Mouse (Mus musculus) MEL (cell line): Measurements from ENCODE around the gene Clasrp.

Experiments
- CTCF ChIP-seq, 3 experiments: IDR thresholded peaks in 2 of 3; conservative IDR thresholded peaks in 1 of 3; 2 replicates each; pipeline ENCODE4 v1.5.1; 2011 to 2012; ENCODE audit warnings: low read length in 3 of 3, low read depth in 2 of 3, mild to moderate bottlenecking in 2 of 3, improper control_type of control experiment in 1 of 3, inconsistent platforms in 1 of 3, mixed read lengths in 1 of 3, moderate library complexity in 1 of 3; ENCODE audit not compliant: control insufficient read depth in 1 of 3, insufficient read depth in 1 of 3, poor library complexity in 1 of 3, severe bottlenecking in 1 of 3
- E2F4 ChIP-seq: IDR thresholded peaks from 2 replicates; pipeline ENCODE4 v1.6.1; 2011; ENCODE audit warnings: low read depth, low read length, improper control_type of control experiment, borderline replicate concordance
- EP300 ChIP-seq, 2 experiments: IDR thresholded peaks; 2 replicates each; pipeline ENCODE4 v1.6.1; 2011; ENCODE audit warnings: improper control_type of control experiment in 2 of 2, low read length in 2 of 2, low read depth in 1 of 2, mild to moderate bottlenecking in 1 of 2
- GABPA ChIP-seq: IDR thresholded peaks from 2 replicates; pipeline ENCODE4 v1.6.1; 2012; ENCODE audit warnings: low read depth, mild to moderate bottlenecking, inconsistent platforms, low read length, improper control_type of control experiment, moderate library complexity
- GATA1 ChIP-seq: IDR thresholded peaks from 2 replicates; pipeline ENCODE4 v1.6.1; 2011; ENCODE audit warnings: low read depth, low read length, improper control_type of control experiment
- MAX ChIP-seq: IDR thresholded peaks from 2 replicates; pipeline ENCODE4 v1.6.1; 2011; ENCODE audit warnings: low read length, improper control_type of control experiment
- POLR2A ChIP-seq, 2 experiments: IDR thresholded peaks; 2 replicates each; pipeline ENCODE4 v1.6.1; 2011 to 2012; ENCODE audit warnings: low read length in 2 of 2, mild to moderate bottlenecking in 2 of 2, control low read depth in 1 of 2, improper control_type of control experiment in 1 of 2, low read depth in 1 of 2, moderate library complexity in 1 of 2; ENCODE audit not compliant: control insufficient read depth in 1 of 2, insufficient read depth in 1 of 2, poor library complexity in 1 of 2
- TAL1 ChIP-seq: IDR thresholded peaks from 2 replicates; pipeline ENCODE4 v1.6.1; 2012; ENCODE audit warnings: mild to moderate bottlenecking, inconsistent platforms, low read length, moderate library complexity, mixed read lengths
- TCF12 ChIP-seq: IDR thresholded peaks from 2 replicates; pipeline ENCODE4 v1.6.1; 2014; ENCODE audit warnings: low read depth, mild to moderate bottlenecking, inconsistent platforms, low read length, improper control_type of control experiment, moderate library complexity
- ZC3H11A ChIP-seq: IDR thresholded peaks from 2 replicates; pipeline ENCODE4 v1.6.1; 2012; ENCODE audit warnings: low read depth, mild to moderate bottlenecking, inconsistent platforms, low read length, improper control_type of control experiment
- ZNF384 ChIP-seq: IDR thresholded peaks from 2 replicates; pipeline ENCODE4 v1.6.1; 2012; ENCODE audit warnings: low read depth, mild to moderate bottlenecking, inconsistent platforms, low read length, improper control_type of control experiment

- TF ChIP-seq ZNF384 (no peak), E2F4 (no peak), POLR2A (IDR thresholded peaks at IDR 0.05; ENCODE audit: control insufficient read depth in 1 of 2, insufficient read depth in 1 of 2, low read depth in 1 of 2, low read length in 2 of 2, poor library complexity in 1 of 2) (no peak), TAL1 (no peak), GABPA (no peak), MAX (no peak), CTCF (IDR thresholded peaks at IDR 0.05 in 2 of 3, conservative IDR thresholded peaks at IDR 0.05 in 1 of 3; ENCODE audit: control insufficient read depth in 1 of 3, insufficient read depth in 1 of 3, low read depth in 2 of 3, low read length in 3 of 3, poor library complexity in 1 of 3, severe bottlenecking in 1 of 3) (no peak), EP300 (IDR thresholded peaks at IDR 0.05; ENCODE audit: low read depth in 1 of 2, low read length in 2 of 2) (no peak), ZC3H11A (no peak), GATA1 (no peak), TCF12 (no peak)
Observed at GRCm38 (mm10) chr7:19603055-19603454, 1.2 kb downstream of the Clasrp start.
